Mouse (Mus musculus): ENCODE results near the gene Plpp7. TPM values are rescaled to one million over a fixed set of nuclear protein-coding genes. Genes with fewer than 3 reads are reported as not detected.

Plpp7 gene
- polyA plus RNA-seq, 2 experiments: 1.1 to 1.4 TPM

DNA sequence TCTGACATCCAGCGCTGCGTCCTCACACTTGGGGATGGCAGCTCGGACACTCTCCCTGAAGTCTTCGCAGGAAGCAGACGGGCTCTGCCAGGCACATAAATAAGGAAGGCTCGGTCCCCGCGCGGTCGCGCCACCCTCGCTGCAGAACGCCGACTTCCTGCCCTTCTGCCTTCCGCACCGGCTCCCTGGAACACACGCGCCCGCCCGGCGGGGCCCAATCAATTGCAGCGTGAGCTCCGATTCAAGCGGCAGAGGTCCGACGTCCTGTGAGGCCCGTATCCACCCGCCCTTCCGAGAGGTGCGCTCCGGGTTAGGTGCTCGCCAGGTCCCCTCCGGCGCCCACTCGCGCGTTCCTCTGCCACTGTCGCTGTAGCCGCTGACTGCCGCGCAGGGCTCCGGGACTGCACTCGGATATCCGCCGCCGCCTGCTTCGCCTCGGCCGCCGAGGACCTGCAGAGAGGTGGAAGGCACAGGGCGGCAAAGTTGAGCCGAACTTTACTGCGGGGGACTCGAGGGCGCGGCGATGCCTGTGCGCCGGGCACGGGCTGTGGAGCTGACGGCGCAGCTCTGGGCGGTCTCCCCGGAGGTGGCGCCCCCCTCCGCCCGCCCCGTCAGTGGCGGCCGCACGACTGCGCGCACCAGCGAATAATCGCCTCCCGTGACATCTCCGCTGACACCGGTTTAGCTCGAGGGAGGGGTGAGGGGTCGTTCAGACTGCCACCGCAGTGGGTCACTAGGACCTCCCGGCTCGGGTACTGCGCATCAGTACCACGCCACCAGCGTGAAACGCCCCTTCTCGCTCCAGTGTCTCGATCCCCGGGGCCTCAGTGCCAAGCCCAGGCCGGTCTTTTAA is 11.9 kb upstream of the Plpp7 start:
- H3K4me3 ChIP-seq (ENCODE audit: insufficient read depth in 1 of 2, low read depth in 2 of 2, low read length in 2 of 2): peak overlapping the region; percentile 74 to 92
- whole genome bisulfite sequencing (ENCODE audit: insufficient replicate concordance): under 1% methylated on average over 91 of the region's 91 CpGs
- TF ChIP-seq CTCF (IDR thresholded peaks at IDR 0.05; ENCODE audit: low read depth) (peak; percentile 50), EP300 (IDR thresholded peaks at IDR 0.05; ENCODE audit: low read depth) (no peak)
- ATAC-seq (ENCODE audit: insufficient read depth) (peak; percentile 76), DNase-seq (ENCODE audit: low read depth in 3 of 3, low spot score in 3 of 3) (peak in 1 of 3 experiments; percentile 48)
- peaks cover 10% of the 10 kb centered on the region; the same call in 1 of the 2 replicates for H3K36me3 ChIP-seq (replicated peaks; ENCODE audit: control insufficient read depth, insufficient read depth, low read depth)
- H3K4me2 ChIP-seq (ENCODE audit: low read depth): peak overlapping the region; percentile 90
- H3K27ac ChIP-seq: peak overlapping the region; percentile 96
- peaks cover 7% of the 10 kb centered on the region for H3K27me3 ChIP-seq (ENCODE audit: control insufficient read depth, insufficient read depth, low read length)
- H3K4me1 ChIP-seq (replicated peaks; ENCODE audit: control insufficient read depth in 2 of 2, insufficient read depth in 2 of 2, low read length in 1 of 2): peaks cover 32 to 41% of the 10 kb centered on the region in 2 experiments
- peak overlapping the region; percentile 78 for H3K9ac ChIP-seq (replicated peaks)
- H3K9me3 ChIP-seq (ENCODE audit: control insufficient read depth, low read length): no peaks in the 10 kb centered on the region

DNA sequence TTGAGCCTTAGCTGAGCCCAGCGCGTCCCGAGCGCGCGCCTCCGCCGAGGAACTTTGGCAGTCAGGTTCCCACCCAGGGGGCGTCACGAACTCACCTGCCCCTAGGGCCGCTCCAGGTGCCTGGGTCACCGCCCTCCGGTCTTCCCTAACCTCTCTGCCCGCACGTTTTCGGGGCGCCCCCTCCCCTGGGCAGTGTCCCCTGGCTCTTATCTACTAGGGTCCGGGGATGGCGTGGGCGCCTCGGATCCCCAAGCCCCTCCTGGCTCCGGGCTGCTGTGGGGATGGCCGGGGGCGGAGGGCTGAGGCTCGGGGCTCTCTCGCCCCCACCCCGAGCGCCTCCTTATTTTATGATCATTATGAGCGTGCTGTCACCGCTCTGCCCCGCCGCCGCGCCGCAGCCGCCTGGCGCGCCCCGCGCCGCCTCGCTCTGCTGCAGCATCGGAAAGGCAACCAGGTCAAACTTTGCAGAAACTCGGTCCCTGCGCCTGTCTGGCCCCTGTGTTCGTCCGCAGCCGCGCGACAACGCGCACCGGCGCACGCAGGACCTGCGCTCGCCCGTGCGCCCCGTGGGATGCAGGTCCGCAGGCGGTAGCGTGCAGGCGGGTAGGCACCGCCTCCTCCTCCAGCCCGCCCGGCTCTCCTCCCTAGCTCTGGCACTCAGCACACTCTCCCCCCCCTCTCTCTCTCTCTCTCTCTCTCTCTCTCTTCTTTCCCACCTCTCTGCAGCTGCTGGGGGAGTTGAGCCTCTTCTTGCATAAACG is 11.0 kb upstream of the Plpp7 start, which contains the start of gene Fam78a:
TSS of gene Fam78a (minus strand) at position 747 of the 761 bp plus-strand sequence.
- H3K36me3 ChIP-seq (replicated peaks; ENCODE audit: control insufficient read depth, insufficient read depth, low read depth): peaks cover 10% of the 10 kb centered on the region; the same call in 1 of the 2 replicates
- under 1% methylated on average over 68 of the region's 68 CpGs for WGBS (ENCODE audit: insufficient replicate concordance)
- TF ChIP-seq CTCF (IDR thresholded peaks at IDR 0.05; ENCODE audit: low read depth) (no peak), EP300 (IDR thresholded peaks at IDR 0.05; ENCODE audit: low read depth) (no peak)
- H3K4me3 ChIP-seq (ENCODE audit: insufficient read depth in 1 of 2, low read depth in 2 of 2, low read length in 2 of 2): peak within 1 kb of the TSS; percentile 74 to 92
- peaks cover 27 to 35% of the 10 kb centered on the region in 2 experiments for H3K4me1 ChIP-seq (replicated peaks; ENCODE audit: control insufficient read depth in 2 of 2, insufficient read depth in 2 of 2, low read length in 1 of 2)
- H3K4me2 ChIP-seq (ENCODE audit: low read depth): peak within 1 kb of the TSS; percentile 90
- DNase-seq (ENCODE audit: low read depth in 3 of 3, low spot score in 3 of 3): peak; percentile 43 to 50 (median 49)
- peaks cover 13% of the 10 kb centered on the region for H3K27me3 ChIP-seq (ENCODE audit: control insufficient read depth, insufficient read depth, low read length)
- peak; percentile 50 for ATAC-seq (ENCODE audit: insufficient read depth)
- H3K27ac ChIP-seq: peak within 1 kb of the TSS; percentile 96
- H3K9me3 ChIP-seq (ENCODE audit: control insufficient read depth, low read length): no peaks in the 10 kb centered on the region
- H3K9ac ChIP-seq (replicated peaks): peak within 1 kb of the TSS; percentile 78

DNA sequence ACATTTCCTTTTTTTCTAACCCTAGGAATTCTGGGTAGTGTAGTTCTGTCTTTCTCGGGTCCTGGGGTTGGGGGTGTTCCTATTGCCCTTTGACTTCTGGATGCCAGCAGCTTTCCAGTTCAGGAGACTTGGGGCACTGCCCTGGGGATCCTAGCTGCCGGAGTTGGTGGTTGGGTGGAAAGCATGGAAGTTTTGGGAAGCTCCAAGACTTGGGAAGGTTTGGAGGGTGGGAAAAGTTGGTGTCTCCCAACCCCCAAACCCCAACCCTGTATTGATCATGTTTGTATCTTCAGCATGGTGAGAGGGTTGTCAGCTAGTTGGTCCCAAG is 10.5 kb upstream of the Plpp7 start:
- TF ChIP-seq CTCF (IDR thresholded peaks at IDR 0.05; ENCODE audit: low read depth): no peak
- TF ChIP-seq EP300 (IDR thresholded peaks at IDR 0.05; ENCODE audit: low read depth): no peak
- DNase-seq (ENCODE audit: low read depth in 3 of 3, low spot score in 3 of 3) (no peak), ATAC-seq (ENCODE audit: insufficient read depth) (no peak)
- Histone ChIP-seq H3K27me3 (ENCODE audit: control insufficient read depth, insufficient read depth, low read length) (peaks cover 13% of the 10 kb centered on the region), H3K27ac (peak overlapping the region; percentile 96), H3K4me2 (ENCODE audit: low read depth) (peak overlapping the region; percentile 90), H3K36me3 (replicated peaks; ENCODE audit: control insufficient read depth, insufficient read depth, low read depth) (peaks cover 10% of the 10 kb centered on the region; the same call in 1 of the 2 replicates), H3K9me3 (ENCODE audit: control insufficient read depth, low read length) (no peaks in the 10 kb centered on the region), H3K4me3 (ENCODE audit: insufficient read depth in 1 of 2, low read depth in 2 of 2, low read length in 2 of 2) (peak overlapping the region; percentile 74 to 92), H3K4me1 (replicated peaks; ENCODE audit: control insufficient read depth in 2 of 2, insufficient read depth in 2 of 2, low read length in 1 of 2) (peaks cover 23 to 32% of the 10 kb centered on the region in 2 experiments), H3K9ac (replicated peaks) (peak overlapping the region; percentile 78)
- 17% methylated on average over 2 of the region's 2 CpGs for WGBS (ENCODE audit: insufficient replicate concordance)

DNA sequence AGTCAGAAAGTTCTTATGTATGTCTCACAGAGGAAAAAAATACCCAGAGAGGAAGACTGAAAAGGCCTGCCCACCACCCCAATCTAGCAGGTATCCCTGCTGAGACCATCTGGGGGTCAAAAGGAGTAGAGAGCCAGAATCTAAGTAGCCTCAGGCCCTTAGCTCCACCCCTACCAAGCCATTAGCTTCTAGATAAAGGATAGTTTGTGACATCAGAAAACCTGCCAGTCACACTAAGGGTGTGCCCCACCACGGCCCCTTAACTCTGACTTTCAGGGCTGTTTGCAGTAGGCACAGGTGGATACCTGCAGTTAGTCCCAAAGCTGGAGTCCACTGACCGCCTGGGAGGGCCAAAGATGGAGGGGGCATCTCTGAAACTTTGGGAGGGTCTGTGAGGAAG is 10.1 kb upstream of the Plpp7 start:
- ATAC-seq (ENCODE audit: insufficient read depth): peak; percentile 78
- H3K27me3 ChIP-seq (ENCODE audit: control insufficient read depth, insufficient read depth, low read length): peaks cover 13% of the 10 kb centered on the region
- DNase-seq (ENCODE audit: low read depth in 3 of 3, low spot score in 3 of 3): peak; percentile 72 to 78 (median 73)
- H3K27ac ChIP-seq: peak overlapping the region; percentile 96
- H3K4me1 ChIP-seq (replicated peaks; ENCODE audit: control insufficient read depth in 2 of 2, insufficient read depth in 2 of 2, low read length in 1 of 2): peaks cover 20 to 28% of the 10 kb centered on the region in 2 experiments
- H3K9ac ChIP-seq (replicated peaks): peak overlapping the region; percentile 78
- TF ChIP-seq EP300 (IDR thresholded peaks at IDR 0.05; ENCODE audit: low read depth) (0 out of 2 replicates have a peak, but pooled peaks have one; percentile 32), CTCF (IDR thresholded peaks at IDR 0.05; ENCODE audit: low read depth) (no peak)
- peak overlapping the region; percentile 11 to 92; a peak in 3 of 4 replicates for H3K4me3 ChIP-seq (ENCODE audit: insufficient read depth in 1 of 2, low read depth in 2 of 2, low read length in 2 of 2)
- H3K36me3 ChIP-seq (replicated peaks; ENCODE audit: control insufficient read depth, insufficient read depth, low read depth): peaks cover 6% of the 10 kb centered on the region; the same call in 1 of the 2 replicates
- peak overlapping the region; percentile 90 for H3K4me2 ChIP-seq (ENCODE audit: low read depth)
- 22% methylated on average over 2 of the region's 2 CpGs for WGBS (ENCODE audit: insufficient replicate concordance)
- no peaks in the 10 kb centered on the region for H3K9me3 ChIP-seq (ENCODE audit: control insufficient read depth, low read length)

Measured in liver, embryonic 14.5 days (tissue).